Mouse (Mus musculus) liver, adult 2 months (tissue): ENCODE measurements around the gene Phc2.

Experiments
- CTCF ChIP-seq: fragments of 200-500 bp; IDR thresholded peaks from 2 replicates; pipeline ENCODE4 v1.5.1; 2011; ENCODE audit warnings: low read depth, low read length, control low read depth
- POLR2A ChIP-seq: fragments of 200-500 bp; IDR thresholded peaks from 2 replicates; pipeline ENCODE4 v1.6.1; 2011; ENCODE audit warnings: low read length, control low read depth; ENCODE audit not compliant: insufficient read depth; ENCODE audit errors: extremely low read depth

GRCm38 (mm10) chr4:128670566-128671191 lies 16.2 kb downstream of the Phc2 start:
- TF ChIP-seq POLR2A, result no peak
- no peak for TF ChIP-seq CTCF
